Mouse (Mus musculus): ENCODE results near the gene Zfp697.
"Not testable (repeated sequence)": the region's sequence is repeated elsewhere in the genome, so short reads cannot be mapped to it uniquely, and the experiment has no call there.

Zfp697 gene

DNA sequence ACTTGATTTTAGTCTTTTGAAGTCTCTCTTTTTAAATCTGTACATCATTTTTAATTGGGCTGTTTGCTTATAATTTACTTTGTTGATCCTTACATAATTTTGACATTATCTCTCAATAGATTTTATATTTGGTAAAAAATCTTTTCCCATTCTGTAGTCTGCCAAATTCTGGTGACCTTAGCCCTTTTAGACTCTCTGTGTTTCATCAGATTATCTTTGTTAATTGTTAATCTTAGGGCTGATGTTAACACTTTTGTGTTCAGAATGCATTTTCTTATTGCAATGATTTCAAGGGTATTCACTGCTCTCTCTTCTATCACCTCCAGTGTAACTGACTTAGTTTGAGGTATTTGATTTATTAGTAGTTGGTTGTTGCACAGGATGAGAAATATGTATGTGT, 338.5 kb downstream of the Zfp697 start:
- no peak for DNase-seq

DNA sequence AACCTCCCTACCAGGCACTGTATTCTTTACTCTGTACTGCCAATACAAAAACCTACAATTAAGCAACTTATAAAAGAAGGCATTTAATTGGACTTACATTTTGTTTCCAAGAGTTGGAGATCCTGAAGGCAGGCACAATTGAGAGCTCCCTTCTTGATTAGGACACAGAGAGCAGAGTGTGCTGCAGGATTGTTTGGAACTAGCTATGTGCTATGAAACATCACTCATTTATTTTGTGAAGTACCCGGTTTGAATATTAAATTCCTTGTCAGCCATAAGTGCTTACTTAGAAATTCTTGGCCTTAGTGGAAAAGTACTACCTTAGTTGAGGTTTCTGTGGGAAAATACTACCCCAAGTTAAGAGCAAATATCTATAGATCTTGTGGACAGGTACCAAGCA, 342.1 kb downstream of the Zfp697 start, which contains the start of gene Hsd3b2:
Gene Hsd3b2 (minus strand): TSS at position 168 of the 400 bp plus-strand sequence.
- peak in 1 of 2 experiments; percentile 13 for DNase-seq

DNA sequence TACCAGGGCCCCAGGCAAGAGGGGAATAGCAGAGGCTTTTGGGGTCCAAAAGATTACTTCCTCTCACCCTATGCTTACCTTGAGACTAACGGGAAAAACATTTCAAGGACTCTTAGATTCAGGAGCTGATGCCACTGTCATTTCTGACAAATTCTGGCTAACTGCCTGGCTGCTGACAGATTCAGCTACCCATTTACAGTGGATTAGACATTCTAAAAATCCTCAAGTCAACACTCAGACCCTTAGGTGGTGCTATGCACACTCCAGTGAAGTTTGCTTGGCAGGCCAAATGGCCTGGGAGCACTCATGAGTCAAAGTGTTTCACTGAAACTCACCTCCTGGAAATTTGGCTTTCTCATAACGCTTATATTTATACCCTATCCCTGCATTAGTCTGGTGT, 344.0 kb downstream of the Zfp697 start:
- DNase-seq: peak; percentile 27 to 40

DNA sequence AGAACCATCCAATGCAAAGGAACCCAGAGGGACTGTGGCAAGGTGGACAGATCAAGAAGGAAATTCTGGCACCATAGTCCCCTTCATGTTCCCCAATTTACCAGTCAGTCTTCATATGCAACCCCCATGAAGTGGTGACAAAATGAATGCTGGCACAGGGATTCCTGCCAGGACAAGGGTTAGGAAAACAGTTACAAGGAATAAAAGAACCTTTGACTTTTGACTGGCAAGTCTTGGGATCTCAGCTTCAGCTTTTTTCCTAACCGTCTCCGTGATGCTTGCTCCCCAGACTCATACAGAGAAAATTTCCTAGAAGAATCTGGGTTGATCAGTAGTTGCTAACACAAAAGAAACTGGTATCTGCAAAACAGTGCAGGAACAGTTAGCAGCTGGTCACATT, 351.5 kb downstream of the Zfp697 start:
- no peak for DNase-seq

DNA sequence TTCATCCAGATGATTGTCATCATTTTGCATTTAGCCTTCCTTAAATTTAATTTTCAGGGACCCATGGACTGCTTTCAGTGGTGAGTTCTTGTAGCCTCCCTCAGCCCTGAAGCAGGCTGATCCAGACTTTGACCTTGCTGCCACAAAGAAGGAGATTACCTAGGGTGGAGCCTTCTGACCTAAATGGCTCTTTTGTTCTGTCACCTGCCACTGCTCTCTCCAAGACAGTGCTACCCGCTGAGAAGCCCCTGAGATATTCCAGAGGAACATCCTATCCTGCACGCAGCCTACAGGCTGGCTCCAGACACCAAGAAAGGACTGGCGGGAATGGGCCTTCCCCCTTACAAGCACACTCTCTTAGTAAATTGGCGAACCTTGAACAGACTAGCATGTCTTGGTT, 352.1 kb downstream of the Zfp697 start:
- no peak for DNase-seq

DNA sequence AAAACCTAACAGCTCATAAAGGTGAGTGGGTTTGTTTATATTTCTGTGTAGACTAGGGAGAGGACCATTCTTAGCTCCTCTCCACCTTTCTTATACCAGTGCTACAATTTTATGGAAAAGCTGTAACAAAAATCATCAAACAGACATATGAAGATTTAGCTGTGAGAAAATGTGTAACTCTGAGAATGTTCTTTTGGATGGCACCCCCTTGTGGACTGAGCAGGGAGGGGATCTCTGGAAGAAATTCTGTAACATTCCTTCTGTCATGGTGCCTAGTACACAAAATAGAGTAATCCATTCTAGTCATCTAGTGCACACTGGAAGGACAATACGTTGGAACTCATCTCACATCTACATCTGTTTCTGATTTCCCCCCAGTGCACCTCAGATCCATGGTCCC, 358.8 kb downstream of the Zfp697 start:
- not testable (repeated sequence) for DNase-seq

DNA sequence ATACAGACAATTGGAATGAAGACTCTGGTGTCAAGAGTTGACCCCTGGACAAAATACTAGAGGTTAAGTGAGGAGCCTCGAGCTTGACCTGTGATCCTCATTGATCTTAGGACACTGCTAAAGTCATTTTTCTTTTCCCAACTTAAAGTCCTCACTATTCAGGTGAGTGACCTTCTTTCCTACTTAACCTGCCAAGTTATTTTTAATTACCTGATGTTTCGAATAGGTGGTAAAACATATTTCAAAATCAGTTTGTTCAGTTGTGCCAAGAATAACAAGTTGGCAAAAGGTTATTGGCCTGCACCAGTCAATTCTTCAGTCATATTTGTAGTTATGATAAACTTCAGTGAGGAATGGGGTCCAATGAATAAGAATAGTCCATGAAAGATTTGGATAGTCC, 369.9 kb downstream of the Zfp697 start:
- DNase-seq: no peak

DNA sequence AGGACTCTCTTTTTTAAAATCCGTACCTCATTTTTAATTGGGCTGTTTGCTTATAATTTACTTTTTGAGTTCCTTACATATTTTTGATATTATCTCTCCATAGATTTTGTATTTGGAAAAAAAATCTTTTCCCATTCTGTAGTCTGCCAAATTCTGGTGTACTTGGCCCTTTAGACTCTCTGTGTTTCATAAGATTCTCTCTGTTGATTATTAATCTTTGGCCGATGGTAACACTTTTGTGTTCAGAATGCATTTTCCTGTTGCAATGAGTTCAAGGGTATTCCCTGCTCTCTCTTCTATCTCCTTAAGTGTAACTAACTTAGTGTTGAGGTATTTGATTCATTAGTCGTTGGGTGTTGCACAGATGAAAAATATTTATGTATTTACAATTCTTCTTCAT, 374.6 kb downstream of the Zfp697 start:
- DNase-seq: no peak

DNA sequence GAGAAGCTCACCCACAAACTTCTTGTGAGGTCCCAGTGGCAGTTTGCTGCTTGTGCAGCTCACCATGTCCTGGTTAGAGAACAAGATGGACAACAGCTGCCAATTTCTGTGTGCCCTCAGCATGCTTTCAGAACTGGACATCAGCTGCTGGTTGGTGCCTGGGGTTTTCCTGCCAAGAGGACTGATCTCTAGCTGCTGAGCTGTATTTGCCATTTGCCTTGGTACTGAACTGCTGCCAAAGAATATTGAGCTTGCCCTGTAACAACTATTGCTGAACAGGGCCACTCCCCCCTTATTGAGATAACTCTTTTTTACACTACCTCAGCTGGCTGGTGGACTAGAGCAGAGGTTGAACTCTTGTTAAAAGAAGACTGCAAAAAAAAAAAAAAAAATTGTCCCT, 381.9 kb downstream of the Zfp697 start:
- DNase-seq: no peak

DNA sequence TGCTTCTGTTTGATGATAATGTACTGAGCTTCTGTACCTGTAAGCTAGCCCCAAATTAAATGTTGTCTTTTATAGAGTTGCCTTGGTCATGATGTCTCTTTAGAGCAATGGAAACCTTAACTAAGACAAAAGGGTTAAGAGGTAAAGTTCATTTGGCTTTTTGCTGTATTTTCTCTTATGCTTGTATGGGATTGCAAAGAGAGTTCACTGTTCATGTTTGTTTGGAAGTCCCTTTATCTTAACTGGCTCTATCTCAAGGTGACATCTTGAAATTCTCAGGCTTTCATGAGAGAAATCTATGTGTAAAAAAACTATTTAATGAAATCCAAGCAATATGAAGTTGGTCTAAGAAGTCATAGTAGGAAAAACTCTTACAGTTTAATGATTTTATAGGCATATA, 398.7 kb downstream of the Zfp697 start:
- no peak for DNase-seq

DNA sequence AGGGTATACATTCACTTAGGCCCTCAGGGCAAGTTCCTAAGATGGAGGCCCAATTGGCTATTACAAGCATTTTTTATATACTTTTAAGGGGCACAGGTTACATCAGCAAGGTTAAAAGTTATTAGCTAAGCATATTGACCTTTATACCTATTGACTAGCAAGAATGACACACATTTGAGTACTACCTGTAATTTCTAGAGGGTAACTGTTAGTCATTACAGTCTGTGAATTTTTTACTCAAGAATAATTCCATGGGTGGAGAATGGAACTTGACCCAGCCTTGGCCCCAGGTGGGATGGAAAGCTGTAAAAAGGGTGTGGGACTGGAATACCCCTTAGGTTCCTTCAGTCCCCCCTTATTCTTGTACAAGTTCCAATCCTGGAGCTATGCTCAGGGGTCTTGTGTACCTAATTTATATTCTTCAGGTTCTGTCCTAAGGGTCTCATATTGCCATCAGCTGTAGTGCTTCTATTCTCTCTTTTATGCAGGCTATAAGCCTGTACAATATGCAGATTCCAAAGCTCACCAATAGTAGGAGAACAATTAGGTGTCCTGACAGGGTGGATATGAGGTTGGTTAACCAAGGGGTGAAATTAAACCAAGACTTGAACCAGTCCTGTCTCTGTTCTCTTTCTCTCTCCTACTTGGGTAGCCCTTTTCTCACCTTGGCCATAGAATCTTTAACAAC, 400.1 kb downstream of the Zfp697 start:
- DNase-seq: no peak

DNA sequence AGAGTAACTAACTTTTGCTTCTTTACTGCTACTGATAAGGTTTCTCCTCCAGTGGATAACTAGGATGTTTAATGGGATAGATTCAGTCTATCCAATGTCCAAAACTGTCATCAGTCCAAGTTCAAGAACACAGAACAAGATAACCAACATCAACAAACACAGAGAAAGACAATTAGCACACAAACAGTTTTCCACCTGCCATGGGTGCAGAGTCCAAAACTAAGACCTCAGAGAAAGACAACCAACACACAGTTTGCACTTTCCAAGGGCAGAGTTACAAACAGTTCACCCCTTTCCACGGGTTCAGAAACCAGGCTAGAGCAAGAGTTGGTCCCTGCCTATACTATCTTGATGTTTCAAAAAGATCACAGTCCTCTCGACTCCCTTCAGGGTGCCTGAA, 404.3 kb downstream of the Zfp697 start:
- no peak for DNase-seq
